Mouse (Mus musculus) MEL (cell line): ENCODE measurements around the gene Slc24a4. TPM values are rescaled to one million over a fixed set of nuclear protein-coding genes. Genes with fewer than 3 reads are reported as not detected.

Experiments used
- DNase-seq: peaks from one replicate; pipeline ENCODE4 v3.0.0; 2011; ENCODE audit warnings: low read depth, low spot score
- H3K27ac ChIP-seq: 2 replicates; pipeline ENCODE4 v1.5.1; 2012; ENCODE audit warnings: low read depth, mild to moderate bottlenecking, control low read depth, low read length, moderate library complexity; ENCODE audit not compliant: control insufficient read depth
- H3K27me3 ChIP-seq, 2 experiments: fragments of 150-350 bp in 1 of 2; sonication (generic) in 1 of 2; 2 replicates each; pipeline ENCODE4 v1.6.1; 2012; ENCODE audit warnings: low read length in 2 of 2, mild to moderate bottlenecking in 2 of 2, improper control_type of control experiment in 1 of 2, moderate library complexity in 1 of 2; ENCODE audit not compliant: insufficient read depth in 2 of 2, control insufficient read depth in 1 of 2
- H3K36me3 ChIP-seq, 2 experiments: 2 replicates each; pipeline ENCODE4 v1.6.1; 2012 to 2014; ENCODE audit warnings: low read length in 2 of 2, improper control_type of control experiment in 1 of 2, inconsistent platforms in 1 of 2, mild to moderate bottlenecking in 1 of 2; ENCODE audit not compliant: insufficient read depth in 2 of 2, control insufficient read depth in 1 of 2
- H3K4me1 ChIP-seq, 2 experiments: fragments of 150-350 bp in 1 of 2; sonication (generic) in 1 of 2; 2 replicates each; pipeline ENCODE4 v1.6.1; 2012; ENCODE audit warnings: low read length in 2 of 2, improper control_type of control experiment in 1 of 2, mild to moderate bottlenecking in 1 of 2; ENCODE audit not compliant: insufficient read depth in 2 of 2, control insufficient read depth in 1 of 2
- H3K4me3 ChIP-seq, 2 experiments: fragments of 150-350 bp in 1 of 2; sonication (generic) in 1 of 2; 2 replicates each; pipeline ENCODE4 v1.5.1; 2012; ENCODE audit warnings: low read depth in 2 of 2, low read length in 2 of 2, mild to moderate bottlenecking in 2 of 2, moderate library complexity in 2 of 2, control low read depth in 1 of 2, improper control_type of control experiment in 1 of 2; ENCODE audit not compliant: control insufficient read depth in 1 of 2, insufficient read depth in 1 of 2
- H3K79me2 ChIP-seq: 2 replicates; pipeline ENCODE4 v1.6.1; 2012; ENCODE audit warnings: mild to moderate bottlenecking, low read length, moderate library complexity; ENCODE audit not compliant: control insufficient read depth, poor library complexity, insufficient read depth
- H3K9ac ChIP-seq: 2 replicates; pipeline ENCODE4 v1.6.1; 2012; ENCODE audit warnings: low read depth, mild to moderate bottlenecking, control low read depth, low read length, moderate library complexity; ENCODE audit not compliant: control insufficient read depth, poor library complexity, severe bottlenecking
- H3K9me3 ChIP-seq: fragments of 150-350 bp; sonication (generic); replicated peaks from 2 replicates; pipeline ENCODE4 v1.6.1; 2012; ENCODE audit warnings: mild to moderate bottlenecking, low read length, improper control_type of control experiment, moderate library complexity; ENCODE audit not compliant: insufficient read depth
- CHD1 ChIP-seq: IDR thresholded peaks from 2 replicates; pipeline ENCODE4 v1.6.1; 2012; ENCODE audit warnings: low read depth, mild to moderate bottlenecking, inconsistent platforms, low read length, improper control_type of control experiment
- CTCF ChIP-seq, 3 experiments: IDR thresholded peaks in 2 of 3; conservative IDR thresholded peaks in 1 of 3; 2 replicates each; pipeline ENCODE4 v1.5.1; 2011 to 2012; ENCODE audit warnings: low read length in 3 of 3, low read depth in 2 of 3, mild to moderate bottlenecking in 2 of 3, improper control_type of control experiment in 1 of 3, inconsistent platforms in 1 of 3, mixed read lengths in 1 of 3, moderate library complexity in 1 of 3; ENCODE audit not compliant: control insufficient read depth in 1 of 3, insufficient read depth in 1 of 3, poor library complexity in 1 of 3, severe bottlenecking in 1 of 3
- E2F4 ChIP-seq: IDR thresholded peaks from 2 replicates; pipeline ENCODE4 v1.6.1; 2011; ENCODE audit warnings: low read depth, low read length, improper control_type of control experiment, borderline replicate concordance
- ELF1 ChIP-seq: IDR thresholded peaks from 2 replicates; pipeline ENCODE4 v1.6.1; 2014; ENCODE audit warnings: low read depth, mild to moderate bottlenecking, inconsistent platforms, low read length, improper control_type of control experiment, moderate library complexity
- EP300 ChIP-seq, 2 experiments: IDR thresholded peaks; 2 replicates each; pipeline ENCODE4 v1.6.1; 2011; ENCODE audit warnings: improper control_type of control experiment in 2 of 2, low read length in 2 of 2, low read depth in 1 of 2, mild to moderate bottlenecking in 1 of 2
- GABPA ChIP-seq: IDR thresholded peaks from 2 replicates; pipeline ENCODE4 v1.6.1; 2012; ENCODE audit warnings: low read depth, mild to moderate bottlenecking, inconsistent platforms, low read length, improper control_type of control experiment, moderate library complexity
- JUND ChIP-seq: IDR thresholded peaks from 2 replicates; pipeline ENCODE4 v1.6.1; 2011; ENCODE audit warnings: low read depth, mild to moderate bottlenecking, improper control_type of control experiment, low read length
- KAT2A ChIP-seq: conservative IDR thresholded peaks from 2 replicates; pipeline ENCODE4 v1.6.1; 2012; ENCODE audit warnings: low read depth, low read length, improper control_type of control experiment, inconsistent platforms
- MAX ChIP-seq: IDR thresholded peaks from 2 replicates; pipeline ENCODE4 v1.6.1; 2011; ENCODE audit warnings: low read length, improper control_type of control experiment
- MAZ ChIP-seq: IDR thresholded peaks from 2 replicates; pipeline ENCODE4 v1.6.1; 2012; ENCODE audit warnings: low read depth, mild to moderate bottlenecking, inconsistent platforms, low read length, improper control_type of control experiment
- MYB ChIP-seq: IDR thresholded peaks from 2 replicates; pipeline ENCODE4 v1.6.1; 2011; ENCODE audit warnings: mild to moderate bottlenecking, low read depth, low read length, improper control_type of control experiment
- POLR2A ChIP-seq, 2 experiments: IDR thresholded peaks; 2 replicates each; pipeline ENCODE4 v1.6.1; 2011 to 2012; ENCODE audit warnings: low read length in 2 of 2, mild to moderate bottlenecking in 2 of 2, control low read depth in 1 of 2, improper control_type of control experiment in 1 of 2, low read depth in 1 of 2, moderate library complexity in 1 of 2; ENCODE audit not compliant: control insufficient read depth in 1 of 2, insufficient read depth in 1 of 2, poor library complexity in 1 of 2
- POLR2AphosphoS2 ChIP-seq: IDR thresholded peaks from 2 replicates; pipeline ENCODE4 v1.6.1; 2011; ENCODE audit warnings: low read length, improper control_type of control experiment
- POLR2AphosphoS5 ChIP-seq: IDR thresholded peaks from 2 replicates; pipeline ENCODE4 v1.6.1; 2012; ENCODE audit warnings: low read depth, borderline replicate concordance, mild to moderate bottlenecking, inconsistent platforms, low read length, moderate library complexity, mixed read lengths
- RAD21 ChIP-seq: IDR thresholded peaks from 2 replicates; pipeline ENCODE4 v1.6.1; 2011; ENCODE audit warnings: mild to moderate bottlenecking, low read depth, low read length, improper control_type of control experiment
- SIN3A ChIP-seq: IDR thresholded peaks from 2 replicates; pipeline ENCODE4 v1.6.1; 2012; ENCODE audit warnings: low read length, improper control_type of control experiment, inconsistent platforms
- TCF12 ChIP-seq: IDR thresholded peaks from 2 replicates; pipeline ENCODE4 v1.6.1; 2014; ENCODE audit warnings: low read depth, mild to moderate bottlenecking, inconsistent platforms, low read length, improper control_type of control experiment, moderate library complexity
- UBTF ChIP-seq: IDR thresholded peaks from 2 replicates; pipeline ENCODE4 v1.6.1; 2012; ENCODE audit warnings: low read depth, mild to moderate bottlenecking, inconsistent platforms, low read length, improper control_type of control experiment, moderate library complexity, borderline replicate concordance; ENCODE audit not compliant: insufficient read depth
- USF1 ChIP-seq: IDR thresholded peaks from 2 replicates; pipeline ENCODE4 v1.6.1; 2014; ENCODE audit warnings: low read depth, mild to moderate bottlenecking, inconsistent platforms, low read length, improper control_type of control experiment, moderate library complexity
- ZC3H11A ChIP-seq: IDR thresholded peaks from 2 replicates; pipeline ENCODE4 v1.6.1; 2012; ENCODE audit warnings: low read depth, mild to moderate bottlenecking, inconsistent platforms, low read length, improper control_type of control experiment
- ZMIZ1 ChIP-seq: IDR thresholded peaks from 2 replicates; pipeline ENCODE4 v1.6.1; 2012; ENCODE audit warnings: low read depth, mild to moderate bottlenecking, inconsistent platforms, low read length, improper control_type of control experiment, moderate library complexity
- ZNF384 ChIP-seq: IDR thresholded peaks from 2 replicates; pipeline ENCODE4 v1.6.1; 2012; ENCODE audit warnings: low read depth, mild to moderate bottlenecking, inconsistent platforms, low read length, improper control_type of control experiment
- polyA plus RNA-seq, 2 experiments: library from polyadenylated mRNA; stranded (reverse) in 1 of 2; unstranded in 1 of 2; fragments of >175 nt in 1 of 2; fragments of >200 nt in 1 of 2; gene quantifications; 2 replicates each; pipeline versions ENCODE4 v1.2.1 to v1.2.4; 2012; ENCODE audit warnings: low replicate concordance in 2 of 2, low read depth in 1 of 2; ENCODE audit not compliant: insufficient read length in 2 of 2, insufficient read depth in 1 of 2, missing spikeins in 1 of 2
- total RNA-seq: library from RNA; depleted of rRNA; stranded (reverse); fragments of 300-350 nt; gene quantifications from 2 replicates; pipeline ENCODE4 v1.2.3, GENCODE M21; 2012

The Slc24a4 gene
- total and polyA plus RNA-seq, 3 experiments = not detected

DNA sequence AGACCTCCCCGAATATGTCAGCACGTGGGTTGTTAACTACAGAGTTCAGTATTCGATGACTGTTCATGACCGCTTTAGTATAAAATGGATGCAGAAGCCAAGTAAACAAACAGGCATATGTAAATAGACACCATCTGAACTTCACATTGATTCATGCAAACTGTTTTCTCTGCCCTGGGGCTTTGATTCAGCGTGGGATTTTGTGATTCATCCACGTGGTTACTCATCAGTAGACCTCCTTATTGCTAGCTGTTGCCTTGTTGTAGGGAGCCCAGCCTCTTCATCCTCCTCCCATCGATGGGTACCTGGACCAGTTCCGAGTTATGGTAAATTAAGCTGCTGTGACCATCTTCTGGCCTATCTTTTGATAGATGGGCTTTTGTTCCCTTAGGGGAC is 181.3 kb downstream of the Slc24a4 start:
- no peak for DNase-seq
- no peak for TF ChIP-seq E2F4
- TF ChIP-seq EP300 (IDR thresholded peaks at IDR 0.05; ENCODE audit: low read depth in 1 of 2, low read length in 2 of 2) = no peak
- TF ChIP-seq USF1 = no peak
- no peak for TF ChIP-seq MYB
- no peak for TF ChIP-seq POLR2A (IDR thresholded peaks at IDR 0.05; ENCODE audit: control insufficient read depth in 1 of 2, insufficient read depth in 1 of 2, low read depth in 1 of 2, low read length in 2 of 2, poor library complexity in 1 of 2)
- no peak for TF ChIP-seq GABPA
- no peak for TF ChIP-seq ELF1
- no peak for TF ChIP-seq MAZ
- no peak for TF ChIP-seq UBTF
- no peak for TF ChIP-seq JUND
- no peak for TF ChIP-seq KAT2A
- TF ChIP-seq, all 39 proteins: peak for 0
- Histone ChIP-seq H3K4me3 (no peak overlapping the region), H3K27ac (no peak overlapping the region), H3K79me2 (no peaks in the 10 kb centered on the region), H3K9ac (no peak overlapping the region), H3K4me1 (peaks cover 0 to 19% of the 10 kb centered on the region in 2 experiments; a peak in 3 of 4 replicates), H3K9me3 (no peaks in the 10 kb centered on the region), H3K27me3 (no peaks in the 10 kb centered on the region), H3K36me3 (peaks cover 0 to 9% of the 10 kb centered on the region in 2 experiments; a peak in 2 of 4 replicates)

- H3K4me1 ChIP-seq = peaks cover 0 to 19% of the 10 kb centered on the region in 2 experiments; a peak in 3 of 4 replicates
- TF ChIP-seq POLR2AphosphoS2 (no peak), TCF12 (no peak), POLR2A (IDR thresholded peaks at IDR 0.05; ENCODE audit: control insufficient read depth in 1 of 2, insufficient read depth in 1 of 2, low read depth in 1 of 2, low read length in 2 of 2, poor library complexity in 1 of 2) (no peak), KAT2A (no peak), GABPA (no peak), ZNF384 (no peak), CTCF (IDR thresholded peaks at IDR 0.05 in 2 of 3, conservative IDR thresholded peaks at IDR 0.05 in 1 of 3; ENCODE audit: control insufficient read depth in 1 of 3, insufficient read depth in 1 of 3, low read depth in 2 of 3, low read length in 3 of 3, poor library complexity in 1 of 3, severe bottlenecking in 1 of 3) (no peak), POLR2AphosphoS5 (no peak), CHD1 (no peak), E2F4 (no peak), ZMIZ1 (no peak), SIN3A (no peak), MAX (no peak), ZC3H11A (no peak), RAD21 (no peak)
- H3K9ac ChIP-seq = no peak overlapping the region
- H3K79me2 ChIP-seq = no peaks in the 10 kb centered on the region
- no peak overlapping the region for H3K4me3 ChIP-seq
- no peak for DNase-seq
- no peak overlapping the region for H3K27ac ChIP-seq
- no peaks in the 10 kb centered on the region for H3K27me3 ChIP-seq
- H3K9me3 ChIP-seq = no peaks in the 10 kb centered on the region
- H3K36me3 ChIP-seq = peaks cover 0 to 9% of the 10 kb centered on the region in 2 experiments; a peak in 2 of 4 replicates
Measured at GRCm38 (mm10) chr12:102310261-102310660, 181.7 kb downstream of the Slc24a4 start.
